Mouse (Mus musculus) gastrocnemius, adult 18-20 months (tissue): Measurements from ENCODE around the gene Eipr1. TPM values are rescaled to one million over a fixed set of nuclear protein-coding genes. Genes with fewer than 3 reads are reported as not detected.
"Not testable (repeated sequence)": the region's sequence is repeated elsewhere in the genome, so short reads cannot be mapped to it uniquely, and the experiment has no call there.

Experiments
- DNase-seq: peaks from one replicate; pipeline ENCODE4 v3.0.0; 2021; ENCODE audit warnings: low spot score
- total RNA-seq, 2 experiments: library from RNA; stranded (reverse); gene quantifications; 2 replicates each; pipeline ENCODE4 v1.2.3; 2021

The Eipr1 gene
- total RNA-seq, 2 experiments from 2014 or later, result 5.7 to 6.9 TPM

- DNase-seq, result no peak
Observed at GRCm38 (mm10) chr12:28874781-28875251, 123.2 kb downstream of the Eipr1 start.

- no peak for DNase-seq
Observed at GRCm38 (mm10) chr12:28875471-28875870, 123.9 kb downstream of the Eipr1 start.

GRCm38 (mm10) chr12:28880471-28880870, 128.9 kb downstream of the Eipr1 start:
- DNase-seq, result no peak

DNA sequence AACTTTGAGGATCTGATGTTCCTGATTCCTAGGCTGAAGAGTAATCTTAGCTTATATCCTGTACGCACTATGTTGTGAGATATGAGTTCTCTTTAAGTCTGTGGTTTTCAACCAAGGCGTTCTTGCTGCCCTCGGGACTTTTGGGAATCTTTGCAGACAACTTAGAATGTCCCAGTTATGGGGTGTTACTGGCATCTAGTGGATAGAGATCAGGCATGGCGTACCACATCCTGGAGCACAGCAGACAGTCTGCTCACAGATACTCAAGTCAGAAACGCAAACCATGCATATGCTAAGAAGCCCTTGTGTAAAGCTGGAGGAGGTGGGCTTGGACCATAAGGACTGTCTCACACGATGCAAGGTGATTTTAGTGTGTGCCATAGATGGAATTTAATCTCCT, 136.1 kb downstream of the Eipr1 start:
- no peak for DNase-seq

DNA sequence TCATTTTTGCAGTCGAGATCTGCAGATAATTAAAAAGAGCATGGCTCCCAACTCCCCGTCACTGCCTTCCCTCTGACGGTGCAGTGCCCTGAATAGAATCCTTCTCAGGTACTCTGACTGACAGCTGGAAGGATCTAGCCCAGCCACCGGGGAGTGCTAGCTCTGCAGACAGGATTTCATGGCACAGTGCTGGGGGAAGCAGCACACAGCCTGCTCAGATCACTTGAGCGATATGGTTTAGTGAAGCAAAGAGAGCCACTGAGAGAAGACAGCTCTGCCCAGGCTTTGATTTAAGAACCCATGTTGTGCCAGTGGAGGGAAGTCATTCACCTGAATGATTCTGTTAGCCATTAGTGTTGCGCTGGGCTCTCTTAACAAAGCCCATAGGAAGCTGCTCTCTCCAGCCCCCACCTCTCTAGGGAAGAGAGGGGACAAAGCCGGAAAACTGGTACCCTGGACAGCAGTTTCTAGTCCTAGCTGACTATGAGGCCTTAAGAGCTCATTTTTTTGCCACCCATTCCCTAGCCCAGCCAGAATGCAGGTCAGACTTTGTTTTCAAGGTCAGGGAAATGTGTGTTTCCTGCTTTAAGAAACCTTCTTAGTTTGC, 137.6 kb downstream of the Eipr1 start:
- DNase-seq, result no peak

DNA sequence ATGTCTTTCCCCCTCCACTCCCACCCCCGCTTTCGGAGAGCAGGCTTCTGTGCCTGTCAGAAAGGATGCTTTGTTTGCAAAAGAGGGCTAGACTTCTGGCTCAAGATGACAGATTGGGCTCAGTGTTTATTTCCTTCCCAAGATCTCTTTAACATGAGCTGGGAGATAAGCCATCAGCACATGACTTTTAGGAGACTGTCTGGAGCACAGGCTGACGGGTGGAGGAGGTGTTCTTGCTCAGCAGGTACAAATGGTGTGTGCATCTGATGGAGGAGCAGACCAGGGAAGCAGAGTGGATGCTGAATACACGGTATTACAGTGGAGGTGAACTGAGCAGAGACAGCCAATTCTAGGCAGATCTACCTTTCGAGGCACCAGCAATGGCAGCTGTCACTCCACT, 139.9 kb downstream of the Eipr1 start:
- DNase-seq, result no peak

GRCm38 (mm10) chr12:28896577-28896976, 145.0 kb downstream of the Eipr1 start:
- DNase-seq, result no peak

GRCm38 (mm10) chr12:28898307-28898706, 146.7 kb downstream of the Eipr1 start:
- no peak for DNase-seq

GRCm38 (mm10) chr12:28899696-28900095, 148.1 kb downstream of the Eipr1 start:
- no peak for DNase-seq

- DNase-seq, result no peak
Observed at GRCm38 (mm10) chr12:28900341-28900740, 148.7 kb downstream of the Eipr1 start.

DNA sequence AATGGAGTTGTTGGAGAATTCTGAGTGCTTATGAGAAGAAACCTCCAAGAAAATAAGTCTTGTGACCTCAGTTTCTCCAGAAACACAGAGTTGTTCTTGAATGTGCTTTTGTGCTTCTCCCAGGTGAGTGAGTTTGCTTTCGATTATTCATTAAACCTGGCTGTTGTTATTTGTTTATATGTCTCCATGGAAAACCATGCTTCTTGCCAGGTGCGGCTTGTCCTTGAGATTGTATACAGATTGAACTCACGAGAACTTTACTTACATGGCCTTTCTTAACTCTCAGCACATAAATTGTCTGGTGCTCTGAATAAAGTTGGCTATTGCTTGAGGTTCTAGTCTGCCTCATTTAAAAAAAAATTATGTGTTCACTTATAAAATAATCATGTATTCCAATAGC, 150.5 kb downstream of the Eipr1 start:
- no peak for DNase-seq

DNA sequence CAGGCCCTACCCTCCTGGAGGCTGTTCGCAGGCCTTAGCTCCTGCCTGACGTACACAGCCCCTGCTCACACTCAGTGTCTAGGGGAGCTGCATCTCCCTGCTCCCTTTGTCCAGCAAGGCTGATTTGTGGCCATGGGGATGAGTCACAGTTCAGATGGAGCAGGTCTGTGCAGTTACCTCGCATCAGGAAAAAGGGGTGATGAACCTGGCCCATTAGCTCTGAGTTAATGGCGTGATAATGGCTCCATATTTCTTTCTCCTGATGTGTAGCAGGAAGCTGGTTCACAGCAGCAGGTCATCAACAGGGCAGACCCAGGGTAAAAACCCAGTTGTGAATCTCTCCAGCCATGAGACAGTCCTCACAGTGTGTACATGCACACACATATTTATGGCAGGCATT, 151.5 kb downstream of the Eipr1 start:
- no peak for DNase-seq

GRCm38 (mm10) chr12:28905486-28905885, 153.9 kb downstream of the Eipr1 start:
- no peak for DNase-seq

DNA sequence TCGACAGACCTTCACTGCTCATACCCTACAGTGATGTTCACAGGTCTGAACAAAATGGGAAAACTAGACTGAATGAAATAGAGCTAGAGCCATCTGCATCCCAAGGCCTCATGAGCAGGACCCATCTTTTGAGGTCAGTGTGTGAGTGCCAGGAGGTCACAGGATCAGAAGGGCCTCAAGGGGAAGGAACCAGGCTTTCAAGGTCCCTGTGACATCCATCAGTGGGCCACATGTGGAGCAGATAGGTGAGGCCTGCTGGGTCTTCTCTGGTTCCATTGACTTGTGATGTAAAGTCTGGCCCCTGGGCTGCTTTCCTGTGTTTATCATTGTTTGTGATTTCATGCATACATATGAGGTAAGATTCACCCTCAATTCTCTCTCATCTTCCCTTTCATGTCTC, 154.4 kb downstream of the Eipr1 start:
- DNase-seq, result no peak

GRCm38 (mm10) chr12:28906809-28907297, 155.2 kb downstream of the Eipr1 start:
- no peak for DNase-seq

DNA sequence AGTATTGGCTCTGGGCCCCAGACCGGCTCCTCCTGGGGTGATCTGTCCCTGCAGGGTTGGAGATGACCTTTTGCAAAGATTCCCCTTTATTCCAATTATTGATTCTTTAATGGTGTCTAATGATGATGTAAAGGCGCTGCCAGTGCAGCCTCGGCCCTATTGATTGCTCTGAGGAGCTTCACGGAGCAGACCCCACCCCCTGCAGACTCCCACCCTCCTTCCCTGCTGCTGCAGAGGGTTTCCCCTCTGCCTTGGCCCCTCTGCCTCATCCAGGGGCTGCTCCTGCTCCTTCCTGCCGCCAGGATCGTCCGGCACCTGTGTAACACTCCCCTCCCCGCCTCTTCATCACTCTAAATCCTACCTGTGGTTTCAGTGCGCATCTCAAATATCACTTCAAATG, 156.2 kb downstream of the Eipr1 start:
- DNase-seq, result no peak

- no peak for DNase-seq
Observed at GRCm38 (mm10) chr12:28909851-28910250, 158.2 kb downstream of the Eipr1 start.

DNA sequence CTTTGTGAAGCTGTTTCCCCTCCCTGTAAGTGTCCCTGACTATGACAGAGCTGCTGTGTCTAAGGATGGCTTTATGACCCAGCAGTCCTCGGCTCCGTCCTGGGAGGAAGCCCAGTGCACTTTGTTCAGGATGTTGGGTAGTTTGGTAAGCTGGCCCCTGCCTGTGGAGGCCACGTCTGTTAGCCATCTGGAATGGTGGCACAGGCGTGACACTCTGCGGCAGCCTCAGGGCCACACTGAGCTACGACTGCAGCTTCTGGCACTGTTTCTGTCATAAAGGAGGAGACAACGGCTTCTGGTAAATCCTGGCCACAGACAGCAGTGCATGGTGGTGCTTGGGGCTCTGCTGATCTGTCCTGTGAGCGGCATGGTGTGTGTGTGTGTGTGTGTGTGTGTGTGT, 159.0 kb downstream of the Eipr1 start:
- DNase-seq, result no peak

DNA sequence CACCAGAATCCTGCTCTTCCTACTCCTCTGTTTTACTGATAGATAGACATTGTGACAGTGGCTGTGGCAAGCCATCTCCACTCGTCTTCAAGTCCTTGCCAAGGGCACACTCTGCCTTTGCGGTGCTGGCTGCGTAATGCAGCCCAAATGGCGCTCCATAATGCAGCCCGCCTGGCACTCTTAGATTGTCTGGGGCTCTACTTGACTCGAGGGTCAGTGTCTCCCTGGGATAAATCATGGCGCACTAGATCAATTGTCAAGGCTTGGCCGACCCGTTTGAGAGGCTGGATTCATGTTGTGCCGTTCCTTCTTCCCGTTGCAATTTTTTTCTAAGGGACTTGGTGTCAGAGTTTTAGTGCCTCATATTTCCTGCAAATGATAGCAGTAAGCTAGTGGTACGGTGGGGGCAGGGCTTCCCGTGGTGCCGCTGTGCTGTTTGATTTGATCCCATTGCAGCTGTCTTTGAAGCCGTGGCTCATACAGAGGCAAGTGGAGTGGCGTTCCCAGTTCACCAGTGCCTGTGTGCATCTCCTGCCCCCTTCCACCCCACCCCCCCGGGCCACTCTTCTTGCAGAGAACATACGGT, 160.8 kb downstream of the Eipr1 start:
- no peak for DNase-seq

DNA sequence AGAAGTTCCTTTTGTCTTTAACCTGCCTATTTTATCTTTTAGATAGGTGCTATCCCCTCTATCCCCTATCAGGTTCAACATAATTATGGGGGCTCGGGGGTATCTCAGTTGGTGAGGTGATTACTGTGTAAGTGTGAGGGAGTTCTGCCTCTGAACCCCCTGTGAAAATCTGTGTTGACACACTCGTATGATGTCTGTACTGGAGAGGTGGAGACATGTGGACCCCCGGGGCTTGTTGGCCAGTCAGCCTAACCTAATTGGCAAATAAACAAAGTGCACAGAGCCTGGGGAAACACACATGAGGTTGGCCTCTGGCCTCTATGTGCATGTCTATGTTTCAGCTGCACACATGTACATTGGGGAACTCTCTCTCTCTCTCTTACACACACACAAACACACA, 161.5 kb downstream of the Eipr1 start:
- no peak for DNase-seq

GRCm38 (mm10) chr12:28914056-28914455, 162.5 kb downstream of the Eipr1 start:
- not testable (repeated sequence) for DNase-seq
